Mouse (Mus musculus) retina, postnatal 1 day (tissue): ENCODE results near the gene Ctu1.

Experiments used
- DNase-seq: peaks from one replicate; pipeline ENCODE4 v3.0.0-alpha.2; 2012

Gene Ctu1

GRCm38 (mm10) chr7:43682511-43682910, 10.7 kb downstream of the Ctu1 start:
- DNase-seq = peak; percentile 18

GRCm38 (mm10) chr7:43685088-43685487, 13.3 kb downstream of the Ctu1 start:
- no peak for DNase-seq

- no peak for DNase-seq
Measured at GRCm38 (mm10) chr7:43690118-43690517, 18.3 kb downstream of the Ctu1 start, which contains the start of gene Klk14. TSS of gene Klk14 (plus strand) at chr7:43690418.

- no peak for DNase-seq
Measured at GRCm38 (mm10) chr7:43710031-43710430, 38.2 kb downstream of the Ctu1 start.

DNA sequence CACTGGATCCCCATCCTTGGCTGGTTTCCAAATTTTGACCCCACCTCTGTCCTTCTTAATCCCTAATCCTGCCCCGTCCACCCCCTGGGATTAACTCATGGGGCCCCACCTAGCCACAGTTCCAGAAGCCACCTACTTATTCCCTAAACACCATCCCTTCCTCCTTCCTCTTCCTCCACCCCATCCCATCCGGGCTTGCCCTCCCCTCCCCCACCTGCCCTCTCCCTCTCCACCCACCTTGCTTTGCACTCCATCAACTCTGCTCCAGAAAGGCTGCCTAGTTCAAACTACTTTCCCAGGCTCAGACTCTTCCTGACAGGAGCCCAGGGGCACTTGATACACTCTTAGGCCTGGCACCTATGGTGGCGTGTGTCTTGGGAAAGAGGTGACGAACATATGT, 40.5 kb downstream of the Ctu1 start, which contains the start of gene Klk13:
TSS of gene Klk13 (plus strand) at position 301 of the 400 bp plus-strand sequence.
- DNase-seq = peak; percentile 1

DNA sequence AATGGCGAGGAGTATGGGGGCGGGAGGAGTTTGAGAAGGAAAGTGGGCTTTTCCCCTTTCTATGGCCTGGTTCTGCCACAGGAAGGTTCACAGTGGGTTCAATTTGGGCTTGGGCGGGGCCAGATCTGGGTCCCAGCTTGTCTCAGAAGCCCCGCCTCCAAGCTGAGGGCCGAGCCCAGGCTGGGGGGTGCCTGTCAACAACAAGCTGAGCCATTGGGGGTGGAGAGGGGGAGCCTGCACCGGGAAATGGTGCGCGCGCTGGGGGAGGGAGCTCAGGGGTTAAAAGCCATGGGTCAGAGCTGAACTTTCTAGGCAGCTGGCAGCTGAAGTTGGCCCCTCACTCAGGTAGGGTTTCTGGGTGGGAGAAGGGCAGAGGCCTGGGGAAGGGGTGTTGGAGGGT, 41.1 kb downstream of the Ctu1 start:
- peak; percentile 9 for DNase-seq

GRCm38 (mm10) chr7:43713741-43714351, 42.0 kb downstream of the Ctu1 start:
- DNase-seq = peak; percentile 3
